Mouse (Mus musculus) c-Kit-positive CD71-positive TER-119-negative erythroid progenitor cells, embryonic 14.5 days (primary cell): Measurements from ENCODE around the gene Ier3.
"Not testable (repeated sequence)": the region's sequence is repeated elsewhere in the genome, so short reads cannot be mapped to it uniquely, and the experiment has no call there.

Experiments used
- DNase-seq: peaks from one replicate; pipeline ENCODE4 v3.0.0-alpha.2; 2013; ENCODE audit warnings: low read depth

Ier3 gene

GRCm38 (mm10) chr17:35836991-35837422 lies 15.5 kb downstream of the Ier3 start:
- peak; percentile 83 for DNase-seq

GRCm38 (mm10) chr17:35837487-35837886 lies 16.0 kb downstream of the Ier3 start:
- no peak for DNase-seq

GRCm38 (mm10) chr17:35838122-35838544 lies 16.6 kb downstream of the Ier3 start, which contains the start of gene Tubb5:
TSS of gene Tubb5 (minus strand) at chr17:35838306.
- peak; percentile 95 for DNase-seq

- no peak for DNase-seq
Observed at GRCm38 (mm10) chr17:35838570-35838969, 17.1 kb downstream of the Ier3 start.

DNA sequence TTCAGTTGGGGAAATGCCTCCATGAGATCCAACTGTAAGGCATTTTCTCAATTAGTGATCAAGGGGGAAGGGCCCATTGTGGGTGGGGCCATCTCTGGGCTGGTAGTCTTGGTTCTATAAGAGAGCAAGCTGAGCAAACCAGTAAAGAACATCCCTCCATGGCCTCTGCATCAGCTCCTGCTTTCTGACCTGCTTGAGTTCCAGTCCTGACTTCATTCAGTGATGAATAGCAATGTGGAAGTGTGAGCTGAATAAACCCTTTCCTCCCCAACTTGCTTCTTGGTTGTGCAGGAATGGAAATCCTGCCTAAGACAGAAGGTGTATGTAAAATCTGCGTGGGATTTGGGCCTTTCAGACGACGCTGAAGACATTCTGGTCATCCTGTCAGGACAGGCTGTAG lies 17.5 kb downstream of the Ier3 start:
- not testable (repeated sequence) for DNase-seq

DNA sequence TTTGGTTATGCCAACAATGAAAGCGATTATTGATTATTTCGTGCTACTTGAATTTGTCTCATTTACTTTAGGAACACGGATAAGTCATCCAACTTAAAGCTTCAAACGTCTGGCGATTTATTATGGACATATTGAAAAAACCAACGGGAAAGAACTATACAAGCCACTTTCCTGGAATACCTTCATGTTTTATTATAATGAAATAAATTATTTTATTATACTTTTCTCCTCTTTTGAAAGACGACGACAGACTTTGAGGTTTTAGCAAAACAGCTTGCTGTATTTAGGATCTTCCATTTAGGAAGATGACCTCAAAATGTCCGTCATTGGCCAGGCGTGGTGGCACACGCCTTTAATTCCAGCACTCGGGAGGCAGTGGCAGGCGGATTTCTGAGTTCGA lies 19.1 kb downstream of the Ier3 start:
- DNase-seq = no peak

DNA sequence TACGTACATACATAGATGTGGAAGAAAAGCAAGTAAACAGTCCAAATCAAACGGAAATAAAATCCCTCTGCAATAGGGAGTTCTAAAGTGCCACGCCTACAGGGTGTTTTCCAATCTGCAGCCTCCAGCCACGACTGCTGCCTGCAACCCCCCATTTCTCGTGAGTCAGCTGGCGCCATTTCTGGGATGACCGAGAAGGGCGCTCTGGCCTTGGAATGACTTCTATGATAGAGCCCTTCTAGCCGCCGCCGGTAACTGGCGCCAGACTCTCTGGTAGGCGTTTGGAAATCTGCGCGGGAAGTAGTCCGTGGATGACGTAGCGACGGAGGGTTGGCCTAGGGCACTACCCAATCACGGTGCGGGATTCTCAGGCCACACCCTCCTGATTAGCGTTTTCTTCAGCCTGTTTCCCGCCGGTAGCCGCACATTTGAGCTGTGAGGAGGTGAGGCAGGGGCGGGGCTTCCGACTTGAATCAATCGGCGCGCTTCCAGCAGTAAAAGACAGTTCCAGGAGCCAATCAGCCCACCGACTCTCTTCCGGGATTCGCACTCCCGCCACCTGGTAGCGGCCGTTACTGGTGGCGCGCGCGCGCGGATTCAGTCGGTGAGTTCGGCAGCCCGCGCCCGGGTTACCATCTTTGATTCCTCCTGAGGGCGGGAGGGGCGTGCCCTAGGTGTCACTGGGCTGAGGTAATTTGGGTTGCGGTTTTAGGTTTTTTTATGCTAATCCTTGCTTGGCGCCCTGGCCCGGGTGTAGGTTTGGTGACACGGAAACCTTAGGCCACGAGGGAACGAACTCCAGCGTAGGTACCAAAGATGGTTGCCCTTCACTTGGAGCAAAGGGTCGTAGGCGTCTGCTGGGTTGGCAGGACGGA lies 19.8 kb downstream of the Ier3 start, which contains the start of gene Mdc1:
Gene Mdc1, plus strand, starts transcription at position 440 of the 875 bp plus-strand sequence.
- peak; percentile 99 for DNase-seq

DNA sequence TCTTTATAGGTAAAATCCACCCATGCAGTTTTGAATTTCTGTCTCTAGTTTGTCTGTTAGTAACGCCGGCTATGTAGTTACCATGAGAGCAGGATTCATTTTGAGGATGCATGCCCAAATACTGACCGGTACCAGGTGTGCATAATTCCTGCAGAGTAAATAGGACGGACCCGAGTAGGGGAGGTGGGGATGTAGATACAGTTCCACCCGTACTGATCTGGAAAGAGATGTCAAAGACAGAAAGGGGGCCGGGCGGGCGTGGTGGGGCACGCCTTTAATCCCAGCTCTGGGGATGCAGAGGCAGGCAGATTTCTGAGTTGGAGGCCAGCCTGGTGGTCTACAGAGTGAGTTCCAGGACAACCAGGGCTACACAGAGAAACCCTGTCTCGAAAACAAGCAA lies 20.5 kb downstream of the Ier3 start:
- no peak for DNase-seq

DNA sequence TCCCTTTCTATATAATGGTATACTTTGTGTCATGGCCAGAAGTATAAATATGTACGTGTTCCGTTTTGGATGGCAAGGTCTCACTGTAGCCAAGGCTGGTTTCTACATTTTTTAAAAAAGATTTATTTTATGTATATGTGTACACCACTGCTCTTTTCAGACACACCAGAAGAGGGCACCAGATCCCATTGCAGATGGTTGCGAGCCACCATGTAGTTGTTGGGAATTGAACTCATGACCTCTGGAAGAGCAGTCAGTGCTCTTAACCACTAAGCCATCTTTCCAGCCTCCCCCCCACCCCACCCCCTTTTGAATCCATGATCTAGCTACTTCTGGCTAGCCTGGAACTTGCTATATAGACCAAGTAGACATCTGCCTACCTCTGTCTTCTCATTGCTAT lies 22.0 kb downstream of the Ier3 start:
- no peak for DNase-seq

GRCm38 (mm10) chr17:35848112-35848511 lies 26.6 kb downstream of the Ier3 start:
- no peak for DNase-seq

- no peak for DNase-seq
Observed at GRCm38 (mm10) chr17:35850974-35851373, 29.5 kb downstream of the Ier3 start.

GRCm38 (mm10) chr17:35859371-35859770 lies 37.9 kb downstream of the Ier3 start:
- DNase-seq = no peak

- DNase-seq = no peak
Observed at GRCm38 (mm10) chr17:35859835-35860234, 38.4 kb downstream of the Ier3 start.

- no peak for DNase-seq
Observed at GRCm38 (mm10) chr17:35860831-35861197, 39.3 kb downstream of the Ier3 start.

DNA sequence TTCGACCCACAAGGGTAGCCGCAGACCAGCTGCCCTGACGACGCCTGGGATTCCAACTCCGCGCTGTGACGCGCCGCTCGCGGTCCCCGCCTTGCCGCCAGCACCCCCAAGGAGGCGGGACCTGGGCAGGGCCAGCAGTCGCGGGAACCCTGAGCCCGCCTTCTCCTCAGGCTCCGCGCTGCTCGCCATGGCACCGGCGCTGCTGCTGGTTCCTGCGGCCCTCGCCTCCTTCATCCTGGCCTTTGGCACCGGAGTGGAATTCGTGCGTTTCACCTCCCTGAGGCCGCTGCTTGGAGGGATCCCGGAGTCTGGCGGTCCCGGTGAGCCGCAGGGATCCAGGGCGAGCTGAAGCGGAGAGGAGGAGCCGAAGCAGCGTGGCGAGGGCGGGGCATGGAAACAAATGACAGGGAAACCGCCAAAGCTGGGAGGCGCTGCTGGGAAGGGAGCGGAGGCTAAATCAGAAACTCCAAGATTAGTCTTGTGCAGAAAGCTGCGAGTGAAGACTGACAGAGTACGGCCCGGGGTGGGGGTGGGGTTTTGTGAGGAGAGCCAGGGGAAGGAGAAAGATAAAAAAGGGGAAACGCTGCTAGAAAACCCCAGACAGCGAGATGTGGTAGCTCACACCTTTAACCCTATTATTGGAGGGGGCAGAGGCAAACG lies 39.8 kb downstream of the Ier3 start, which contains the start of gene Nrm:
Gene Nrm, plus strand, starts transcription at position 121 of the 660 bp plus-strand sequence.
- DNase-seq = peak; percentile 84

- no peak for DNase-seq
Observed at GRCm38 (mm10) chr17:35864832-35865353, 43.4 kb downstream of the Ier3 start.

DNA sequence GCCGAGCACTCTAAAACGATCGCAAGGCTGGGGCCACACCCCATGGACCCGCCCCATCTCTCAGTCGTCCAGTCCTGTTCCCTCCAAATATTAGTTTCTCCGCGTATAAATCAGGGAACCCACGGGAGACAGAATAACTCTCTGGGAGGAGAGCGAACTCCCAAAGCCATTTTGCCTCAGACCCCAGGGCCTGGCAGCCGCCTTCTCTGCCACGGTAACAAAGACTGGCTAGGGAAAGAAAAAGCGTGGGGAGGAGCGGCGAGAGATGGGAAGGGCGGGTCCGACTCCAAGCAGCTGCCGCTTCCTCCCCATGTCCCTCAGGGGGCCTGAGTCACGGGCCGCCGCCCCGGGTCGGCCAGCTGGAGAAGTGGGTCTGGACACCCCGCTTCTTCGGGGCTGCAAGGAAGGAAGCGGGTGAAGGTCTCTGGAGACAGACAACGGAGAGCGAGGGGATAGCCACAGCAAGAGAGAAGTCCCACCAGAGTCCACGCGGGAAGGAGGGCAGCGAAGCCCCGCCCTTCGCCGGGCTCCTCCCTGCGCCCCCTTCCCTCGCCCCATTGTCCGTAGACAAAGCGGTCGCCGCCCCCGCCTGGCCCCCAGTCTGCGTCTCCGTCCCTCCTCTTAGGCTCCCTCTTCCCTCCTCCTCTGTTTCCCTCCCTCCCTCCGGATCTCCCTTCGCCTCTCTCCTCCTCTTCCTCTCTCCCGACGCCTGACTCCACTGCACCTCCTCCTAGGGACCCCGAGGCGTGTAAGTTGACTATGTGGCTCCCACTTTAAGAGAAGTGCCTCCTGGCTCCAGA lies 44.2 kb downstream of the Ier3 start, which contains the start of gene Ppp1r18:
Gene Ppp1r18, plus strand, starts transcription at position 113 of the 800 bp plus-strand sequence.
- DNase-seq = no peak

- no peak for DNase-seq
Observed at GRCm38 (mm10) chr17:35866281-35866831, 44.9 kb downstream of the Ier3 start.

DNA sequence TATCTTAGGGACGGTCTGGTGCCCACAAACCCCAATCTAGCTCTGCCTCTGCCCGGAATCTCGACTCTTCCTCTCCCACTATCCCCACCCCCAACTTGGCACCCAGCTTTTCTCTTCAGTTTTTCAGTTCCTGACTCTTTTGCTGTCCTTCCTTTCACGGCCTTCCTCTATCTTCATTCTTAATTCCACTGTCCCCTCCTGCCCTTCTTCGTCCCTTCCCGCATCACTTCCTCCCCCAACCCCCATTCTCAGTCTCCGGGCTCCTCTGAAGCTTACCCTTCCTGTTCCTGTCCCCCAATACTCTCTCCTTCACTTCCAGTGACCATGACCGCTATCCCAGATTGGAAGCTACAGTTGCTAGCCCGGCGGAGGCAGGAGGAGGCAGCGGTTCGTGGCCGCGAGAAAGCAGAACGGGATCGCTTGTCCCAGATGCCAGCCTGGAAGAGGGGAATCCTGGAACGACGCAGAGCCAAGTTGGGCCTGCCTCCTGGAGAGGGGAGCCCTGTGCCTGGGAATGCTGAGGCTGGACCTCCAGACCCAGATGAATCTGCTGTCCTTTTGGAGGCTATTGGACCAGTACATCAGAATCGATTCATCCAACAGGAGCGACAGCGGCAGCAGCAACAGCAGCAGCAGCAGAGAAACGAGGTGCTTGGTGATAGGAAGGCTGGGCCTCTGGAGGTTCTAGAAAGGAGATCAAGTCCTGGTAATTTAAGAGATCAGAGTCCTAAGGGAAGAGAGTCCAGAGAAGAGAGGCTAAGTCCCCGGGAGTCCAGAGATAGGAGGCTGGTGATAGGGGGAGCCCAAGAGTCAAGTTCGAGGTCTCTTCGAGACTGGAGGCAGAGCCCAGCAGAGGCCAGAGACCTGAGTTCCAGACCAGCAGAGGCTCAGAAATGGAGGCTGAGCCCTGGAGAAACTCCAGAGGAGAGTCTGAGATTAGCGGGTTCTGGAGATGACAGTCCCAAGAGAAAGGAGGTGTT lies 45.7 kb downstream of the Ier3 start:
- DNase-seq = peak; percentile 35

DNA sequence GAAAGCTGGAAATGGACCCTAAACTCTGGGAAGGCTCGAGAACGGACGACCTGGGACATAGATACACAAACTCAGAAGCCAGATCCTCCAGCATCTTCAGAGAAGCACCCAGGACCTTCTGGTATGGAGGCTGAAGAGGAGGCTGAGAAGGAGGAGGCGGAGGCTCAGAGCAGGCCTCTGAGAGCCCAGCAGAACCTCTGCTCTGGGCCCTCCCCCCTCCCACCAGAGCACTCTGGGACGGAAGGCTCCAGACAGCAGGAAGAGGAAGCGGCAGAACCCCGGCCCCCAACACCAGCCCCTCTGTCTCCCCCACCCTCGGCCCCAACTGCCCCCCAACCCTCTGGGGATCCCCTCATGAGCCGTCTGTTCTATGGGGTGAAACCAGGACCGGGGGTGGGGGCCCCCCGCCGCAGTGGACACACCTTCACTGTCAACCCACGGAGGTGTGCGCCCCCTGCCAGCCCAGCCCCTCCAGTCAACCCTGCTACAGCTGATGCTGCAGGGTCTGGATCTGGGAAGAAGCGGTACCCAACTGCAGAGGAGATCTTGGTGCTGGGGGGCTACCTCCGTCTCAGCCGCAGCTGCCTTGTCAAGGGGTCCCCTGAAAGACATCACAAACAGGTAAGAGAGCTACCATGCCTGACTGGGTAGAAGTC lies 46.8 kb downstream of the Ier3 start:
- DNase-seq = no peak
